Mouse (Mus musculus) CH12.LX (cell line): ENCODE results near the gene Tle3. TPM values are rescaled to one million over a fixed set of nuclear protein-coding genes. Genes with fewer than 3 reads are reported as not detected.

Experiments
- DNase-seq: peaks from one replicate; pipeline ENCODE4 v3.0.0-alpha.2; 2013; ENCODE audit errors: extremely low read depth
- H3K27ac ChIP-seq: 2 replicates; pipeline ENCODE4 v1.5.1; 2012; ENCODE audit warnings: low read depth, mild to moderate bottlenecking, control low read depth, moderate library complexity; ENCODE audit not compliant: insufficient read depth
- H3K27me3 ChIP-seq: replicated peaks from 2 replicates; pipeline ENCODE3; 2012; ENCODE audit warnings: inconsistent platforms
- H3K36me3 ChIP-seq, 2 experiments: replicated peaks in 1 of 2; 2 replicates each; pipeline versions ENCODE3 to v1.6.1; 2012; ENCODE audit warnings: inconsistent platforms in 1 of 2, low read length in 1 of 2, mild to moderate bottlenecking in 1 of 2, mixed read lengths in 1 of 2, moderate library complexity in 1 of 2; ENCODE audit not compliant: control insufficient read depth in 1 of 2, insufficient read depth in 1 of 2
- H3K4me1 ChIP-seq, 2 experiments: 2 replicates each; pipeline ENCODE4 v1.6.1; 2012; ENCODE audit warnings: inconsistent platforms in 1 of 2, moderate library complexity in 1 of 2; ENCODE audit not compliant: insufficient read depth in 2 of 2, control insufficient read depth in 1 of 2
- H3K4me2 ChIP-seq: 2 replicates; pipeline ENCODE4 v1.6.1; 2012; ENCODE audit warnings: low read depth, mild to moderate bottlenecking, control low read depth; ENCODE audit not compliant: poor library complexity, insufficient read depth, severe bottlenecking
- H3K4me3 ChIP-seq, 3 experiments: fragments of 150-350 bp in 1 of 3; sonication (generic) in 1 of 3; replicated peaks in 1 of 3; 2 replicates each; pipeline versions ENCODE3 to v1.5.1; 2011 to 2012; ENCODE audit warnings: low read depth in 2 of 3, low read length in 2 of 3, mild to moderate bottlenecking in 2 of 3, moderate library complexity in 2 of 3, control low read depth in 1 of 3, improper control_type of control experiment in 1 of 3, inconsistent platforms in 1 of 3, mixed read lengths in 1 of 3; ENCODE audit not compliant: poor library complexity in 1 of 3
- H3K79me2 ChIP-seq: replicated peaks from 2 replicates; pipeline ENCODE4 v1.6.1; 2012; ENCODE audit warnings: mild to moderate bottlenecking, moderate library complexity; ENCODE audit not compliant: control insufficient read depth, poor library complexity, insufficient read depth, severe bottlenecking; ENCODE audit errors: extremely low read depth
- H3K9ac ChIP-seq: 2 replicates; pipeline ENCODE4 v1.6.1; 2012; ENCODE audit warnings: low read depth, mild to moderate bottlenecking, control low read depth, moderate library complexity; ENCODE audit not compliant: insufficient read depth
- H3K9me3 ChIP-seq: replicated peaks from 2 replicates; pipeline ENCODE3; 2012; ENCODE audit warnings: low read length, inconsistent platforms, mixed read lengths
- BHLHE40 ChIP-seq: IDR thresholded peaks from 2 replicates; pipeline ENCODE4 v1.6.1; 2011; ENCODE audit warnings: mild to moderate bottlenecking, low read depth, low read length, improper control_type of control experiment
- CHD1 ChIP-seq: IDR thresholded peaks from 2 replicates; pipeline ENCODE4 v1.6.1; 2012; ENCODE audit warnings: low read depth, low read length, improper control_type of control experiment, inconsistent platforms
- CTCF ChIP-seq, 2 experiments: IDR thresholded peaks in 1 of 2; conservative IDR thresholded peaks in 1 of 2; 2 replicates each; pipeline ENCODE4 v1.5.1; 2011 to 2012; ENCODE audit warnings: low read depth in 2 of 2, low read length in 2 of 2, improper control_type of control experiment in 1 of 2, inconsistent platforms in 1 of 2, mild to moderate bottlenecking in 1 of 2, moderate library complexity in 1 of 2
- ELF1 ChIP-seq: IDR thresholded peaks from 2 replicates; pipeline ENCODE4 v1.6.1; 2014; ENCODE audit warnings: low read depth, mild to moderate bottlenecking, inconsistent platforms, low read length, improper control_type of control experiment
- GABPA ChIP-seq: IDR thresholded peaks from 2 replicates; pipeline ENCODE4 v1.6.1; 2012; ENCODE audit warnings: low read depth, low read length, improper control_type of control experiment, inconsistent platforms; ENCODE audit not compliant: insufficient replicate concordance
- HCFC1 ChIP-seq: IDR thresholded peaks from 2 replicates; pipeline ENCODE4 v1.6.1; 2012; ENCODE audit warnings: low read depth, mild to moderate bottlenecking, inconsistent platforms, low read length, improper control_type of control experiment
- JUND ChIP-seq: conservative IDR thresholded peaks from 2 replicates; pipeline ENCODE4 v1.6.1; 2011; ENCODE audit warnings: low read depth, low read length, improper control_type of control experiment
- MAX ChIP-seq: IDR thresholded peaks from 2 replicates; pipeline ENCODE4 v1.6.1; 2011; ENCODE audit warnings: low read length, improper control_type of control experiment
- MAZ ChIP-seq: IDR thresholded peaks from 2 replicates; pipeline ENCODE4 v1.6.1; 2012; ENCODE audit warnings: low read depth, mild to moderate bottlenecking, inconsistent platforms, low read length, improper control_type of control experiment, moderate library complexity
- MEF2A ChIP-seq: IDR thresholded peaks from 2 replicates; pipeline ENCODE4 v1.6.1; 2014; ENCODE audit warnings: low read depth, mild to moderate bottlenecking, inconsistent platforms, low read length, improper control_type of control experiment, borderline replicate concordance
- NELFE ChIP-seq: IDR thresholded peaks from 2 replicates; pipeline ENCODE4 v1.6.1; 2011; ENCODE audit warnings: low read depth, low read length, improper control_type of control experiment
- PAX5 ChIP-seq: IDR thresholded peaks from 2 replicates; pipeline ENCODE4 v1.6.1; 2012; ENCODE audit warnings: low read length, inconsistent platforms, mixed read lengths
- SIN3A ChIP-seq: IDR thresholded peaks from 2 replicates; pipeline ENCODE4 v1.6.1; 2012; ENCODE audit warnings: low read length, improper control_type of control experiment, inconsistent platforms
- SMC3 ChIP-seq: IDR thresholded peaks from 2 replicates; pipeline ENCODE4 v1.6.1; 2011; ENCODE audit warnings: low read depth, low read length, improper control_type of control experiment
- TBP ChIP-seq: conservative IDR thresholded peaks from 2 replicates; pipeline ENCODE4 v1.6.1; 2011; ENCODE audit warnings: low read depth, low read length, improper control_type of control experiment
- UBTF ChIP-seq: IDR thresholded peaks from 2 replicates; pipeline ENCODE4 v1.6.1; 2012; ENCODE audit warnings: low read depth, mild to moderate bottlenecking, inconsistent platforms, low read length, improper control_type of control experiment, moderate library complexity
- USF2 ChIP-seq: conservative IDR thresholded peaks from 2 replicates; pipeline ENCODE4 v1.6.1; 2011; ENCODE audit warnings: low read depth, low read length, improper control_type of control experiment
- ZC3H11A ChIP-seq: IDR thresholded peaks from 2 replicates; pipeline ENCODE4 v1.6.1; 2012; ENCODE audit warnings: low read depth, mild to moderate bottlenecking, inconsistent platforms, low read length, improper control_type of control experiment
- ZMIZ1 ChIP-seq: IDR thresholded peaks from 2 replicates; pipeline ENCODE4 v1.6.1; 2012; ENCODE audit warnings: low read depth, mild to moderate bottlenecking, inconsistent platforms, low read length, improper control_type of control experiment
- ZNF384 ChIP-seq: IDR thresholded peaks from 2 replicates; pipeline ENCODE4 v1.6.1; 2012; ENCODE audit warnings: low read depth, low read length, improper control_type of control experiment, inconsistent platforms
- dilution Hi-C: fragments of 300-500 bp; cut with MboI; formaldehyde crosslinking; loops from 2 replicates; pipeline ENCODE4 v1.14.3; 2020; ENCODE audit warnings: low sequenced_read_pairs; ENCODE audit not compliant: extremely low pct_unique_long_range_greater_than_20kb, extremely low pct_ligation_motif_present
- in situ Hi-C: fragments of 300-500 bp; cut with MboI; formaldehyde crosslinking; loops from 3 replicates; pipeline ENCODE4 v1.14.3; 2019; ENCODE audit warnings: low sequenced_read_pairs, low pct_ligation_motif_present, low pct_unique_long_range_greater_than_20kb, mixed read lengths
- polyA plus RNA-seq: library from polyadenylated mRNA; unstranded; fragments of >175 nt; gene quantifications from 2 replicates; pipeline ENCODE4 v1.2.1, GENCODE M21; 2012; ENCODE audit warnings: low read depth; ENCODE audit not compliant: insufficient read length
- total RNA-seq, 2 experiments: library from RNA; depleted of rRNA; stranded (reverse); fragments of 300-350 nt in 1 of 2; fragments of >200 nt in 1 of 2; gene quantifications; 2 replicates each; pipeline ENCODE4 v1.2.3; 2012 to 2014

Gene Tle3
- total and polyA plus RNA-seq, 3 experiments = 8.1 to 29.1 (median 22.8) TPM

DNA sequence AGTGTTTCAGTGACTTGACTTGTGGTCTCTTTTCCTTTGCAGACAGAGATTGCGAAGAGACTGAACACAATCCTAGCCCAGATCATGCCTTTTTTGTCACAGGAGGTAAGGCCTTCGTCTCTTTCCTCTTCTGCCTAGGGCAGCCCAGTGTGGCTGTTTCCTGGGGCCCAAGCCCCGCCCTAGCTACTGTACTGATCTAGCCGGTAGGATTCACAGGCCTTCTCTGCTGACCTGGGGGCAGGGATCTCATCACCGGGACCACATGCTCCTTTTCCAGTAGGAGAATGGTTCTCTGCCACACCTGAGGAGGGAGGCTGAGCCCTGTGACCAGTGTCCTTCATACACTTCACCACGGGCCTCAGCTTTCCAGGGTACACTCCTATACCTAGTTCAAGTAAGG lies 21.0 kb downstream of the Tle3 start:
- Histone ChIP-seq H3K9ac (no peak overlapping the region), H3K4me3 (no peak overlapping the region), H3K4me1 (peaks cover 5 to 55% of the 10 kb centered on the region in 2 experiments; a peak in 3 of 4 replicates), H3K27me3 (no peaks in the 10 kb centered on the region), H3K9me3 (no peaks in the 10 kb centered on the region), H3K27ac (no peak overlapping the region), H3K4me2 (no peak overlapping the region), H3K79me2 (no peaks in the 10 kb centered on the region), H3K36me3 (peaks cover 29 to 90% of the 10 kb centered on the region in 2 experiments)
- in situ Hi-C loops (no loop called here), dilution Hi-C loops (no loop called here)
- no peak for DNase-seq
- no peak for TF ChIP-seq PAX5
- no peak for TF ChIP-seq JUND
- TF ChIP-seq BHLHE40 = no peak
- TF ChIP-seq SIN3A = no peak
- TF ChIP-seq USF2 = no peak
- TF ChIP-seq ELF1 = no peak
- TF ChIP-seq ZNF384 = no peak
- no peak for TF ChIP-seq GABPA
- TF ChIP-seq MAZ = no peak
- TF ChIP-seq, all 38 proteins: peak for 0

DNA sequence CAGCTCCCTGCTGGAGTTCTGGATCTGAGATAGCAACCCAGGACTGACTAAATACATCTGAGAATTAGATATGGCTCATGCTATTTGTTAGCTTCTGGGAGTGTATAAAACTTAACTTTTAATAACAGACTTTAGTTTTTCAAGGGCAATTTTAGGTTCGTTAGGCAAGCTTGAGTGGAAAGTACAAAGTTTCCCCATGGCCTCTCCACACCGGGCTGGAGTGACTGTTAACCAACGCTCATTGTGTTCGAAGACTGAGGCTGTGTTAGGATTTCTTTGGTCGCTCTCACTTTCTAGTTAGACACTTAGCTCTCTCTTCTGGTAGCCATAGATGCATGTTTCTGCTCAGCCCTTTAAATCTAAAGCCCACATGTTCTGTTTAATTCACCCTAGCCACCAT lies 21.7 kb downstream of the Tle3 start:
- Histone ChIP-seq H3K4me1 (peaks cover 5 to 48% of the 10 kb centered on the region in 2 experiments; a peak in 3 of 4 replicates), H3K4me2 (no peak overlapping the region), H3K36me3 (peaks cover 35 to 90% of the 10 kb centered on the region in 2 experiments), H3K9ac (no peak overlapping the region), H3K9me3 (no peaks in the 10 kb centered on the region), H3K4me3 (no peak overlapping the region), H3K79me2 (no peaks in the 10 kb centered on the region), H3K27ac (no peak overlapping the region), H3K27me3 (no peaks in the 10 kb centered on the region)
- TF ChIP-seq NELFE (no peak), SMC3 (no peak), ZNF384 (no peak), CHD1 (no peak), HCFC1 (no peak), CTCF (conservative IDR thresholded peaks at IDR 0.05 in 1 of 2, IDR thresholded peaks at IDR 0.05 in 1 of 2; ENCODE audit: low read depth in 2 of 2, low read length in 2 of 2) (no peak)
- no peak for DNase-seq
- in situ Hi-C loops (no loop called here), dilution Hi-C loops (no loop called here)

DNA sequence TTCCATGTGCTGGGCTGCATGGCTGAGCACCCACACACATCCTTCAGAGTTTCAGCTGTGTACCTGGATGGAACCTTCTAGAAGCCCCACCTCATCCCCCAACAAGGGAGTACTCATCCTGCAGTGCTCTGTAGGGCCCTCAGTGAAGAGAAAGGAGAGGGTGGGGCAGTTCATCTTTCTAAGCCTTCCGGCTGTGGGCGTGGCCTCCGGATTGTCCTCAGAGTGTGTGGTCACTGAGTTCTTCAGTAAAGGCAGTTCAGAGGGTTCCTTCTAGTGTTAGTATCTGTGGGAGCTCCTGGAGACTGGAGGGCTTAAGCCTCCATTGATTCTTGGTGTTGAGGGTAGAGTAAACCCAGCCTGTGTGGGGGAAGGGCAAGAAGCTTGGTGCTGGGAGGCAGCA lies 22.9 kb downstream of the Tle3 start:
- no peak overlapping the region for H3K4me3 ChIP-seq
- no peak overlapping the region for H3K4me2 ChIP-seq
- TF ChIP-seq UBTF (no peak), PAX5 (no peak), CHD1 (no peak), MEF2A (no peak), MAX (no peak), TBP (no peak), GABPA (no peak), ZMIZ1 (no peak), ZC3H11A (no peak)
- H3K79me2 ChIP-seq = no peaks in the 10 kb centered on the region
- no peaks in the 10 kb centered on the region for H3K9me3 ChIP-seq
- H3K36me3 ChIP-seq = peaks cover 36 to 90% of the 10 kb centered on the region in 2 experiments
- in situ Hi-C loops (no loop called here), dilution Hi-C loops (no loop called here)
- H3K27me3 ChIP-seq = no peaks in the 10 kb centered on the region
- no peak for DNase-seq
- H3K27ac ChIP-seq = no peak overlapping the region
- peaks cover 5 to 46% of the 10 kb centered on the region in 2 experiments; a peak in 3 of 4 replicates for H3K4me1 ChIP-seq
- no peak overlapping the region for H3K9ac ChIP-seq
